Mouse (Mus musculus) heart, adult 18-20 months (tissue): ENCODE data around the gene Pip4k2a. TPM values are rescaled to one million over a fixed set of nuclear protein-coding genes. Genes with fewer than 3 reads are reported as not detected.

Experiments
- DNase-seq, 2 experiments: peaks; one replicate each; pipeline ENCODE4 v3.0.0; 2021 to 2022; ENCODE audit warnings: mixed read lengths in 1 of 2
- total RNA-seq, 2 experiments: library from RNA; stranded (reverse); gene quantifications; 2 replicates each; pipeline ENCODE4 v1.2.3; 2021

Pip4k2a gene
- total RNA-seq, 2 experiments from 2014 or later = 6.3 to 7.7 TPM

GRCm38 (mm10) chr2:18956424-18956823 is 41.5 kb downstream of the Pip4k2a start:
- no peak for DNase-seq

GRCm38 (mm10) chr2:18955671-18956070 is 42.3 kb downstream of the Pip4k2a start:
- no peak for DNase-seq

- no peak for DNase-seq
These were observed 42.9 kb downstream of the Pip4k2a start for GRCm38 (mm10) chr2:18955022-18955421.

- no peak for DNase-seq
These were observed 43.5 kb downstream of the Pip4k2a start for GRCm38 (mm10) chr2:18954422-18954821.

GRCm38 (mm10) chr2:18952102-18952673 is 45.7 kb downstream of the Pip4k2a start:
- DNase-seq = no peak

- no peak for DNase-seq
These were observed 47.2 kb downstream of the Pip4k2a start for GRCm38 (mm10) chr2:18950758-18951157.

GRCm38 (mm10) chr2:18948741-18949140 is 49.2 kb downstream of the Pip4k2a start:
- DNase-seq = no peak

GRCm38 (mm10) chr2:18947669-18948459 is 50.1 kb downstream of the Pip4k2a start:
- no peak for DNase-seq

GRCm38 (mm10) chr2:18945438-18945837 is 52.5 kb downstream of the Pip4k2a start:
- no peak for DNase-seq

- peak; percentile 50 to 70 for DNase-seq
These were observed 54.0 kb downstream of the Pip4k2a start for GRCm38 (mm10) chr2:18943930-18944329.

- DNase-seq = no peak
These were observed 54.6 kb downstream of the Pip4k2a start for GRCm38 (mm10) chr2:18943366-18943765.

GRCm38 (mm10) chr2:18940693-18941270 is 57.1 kb downstream of the Pip4k2a start:
- DNase-seq = no peak

- DNase-seq = no peak
These were observed 59.0 kb downstream of the Pip4k2a start for GRCm38 (mm10) chr2:18938923-18939329.

- peak in 1 of 2 experiments; percentile 56 for DNase-seq
These were observed 59.7 kb downstream of the Pip4k2a start for GRCm38 (mm10) chr2:18938232-18938631.

- no peak for DNase-seq
These were observed 60.3 kb downstream of the Pip4k2a start for GRCm38 (mm10) chr2:18937611-18938010.

GRCm38 (mm10) chr2:18936446-18936845 is 61.5 kb downstream of the Pip4k2a start:
- no peak for DNase-seq

- DNase-seq = no peak
These were observed 62.3 kb downstream of the Pip4k2a start for GRCm38 (mm10) chr2:18935581-18936027.

- no peak for DNase-seq
These were observed 63.8 kb downstream of the Pip4k2a start for GRCm38 (mm10) chr2:18934131-18934530.

GRCm38 (mm10) chr2:18933418-18933817 is 64.5 kb downstream of the Pip4k2a start:
- no peak for DNase-seq

- DNase-seq = peak; percentile 55 to 62
These were observed 67.4 kb downstream of the Pip4k2a start for GRCm38 (mm10) chr2:18930318-18931060.

GRCm38 (mm10) chr2:18928597-18929257 is 69.2 kb downstream of the Pip4k2a start:
- DNase-seq = no peak

- no peak for DNase-seq
These were observed 69.7 kb downstream of the Pip4k2a start for GRCm38 (mm10) chr2:18928196-18928595.
